Mouse (Mus musculus): ENCODE measurements around the gene Prss36. TPM values are rescaled to one million over a fixed set of nuclear protein-coding genes. Genes with fewer than 3 reads are reported as not detected.

Gene Prss36
- polyA plus RNA-seq (2012; rRNA removed) = 2.6 and 3.3 TPM in 2 replicates

DNA sequence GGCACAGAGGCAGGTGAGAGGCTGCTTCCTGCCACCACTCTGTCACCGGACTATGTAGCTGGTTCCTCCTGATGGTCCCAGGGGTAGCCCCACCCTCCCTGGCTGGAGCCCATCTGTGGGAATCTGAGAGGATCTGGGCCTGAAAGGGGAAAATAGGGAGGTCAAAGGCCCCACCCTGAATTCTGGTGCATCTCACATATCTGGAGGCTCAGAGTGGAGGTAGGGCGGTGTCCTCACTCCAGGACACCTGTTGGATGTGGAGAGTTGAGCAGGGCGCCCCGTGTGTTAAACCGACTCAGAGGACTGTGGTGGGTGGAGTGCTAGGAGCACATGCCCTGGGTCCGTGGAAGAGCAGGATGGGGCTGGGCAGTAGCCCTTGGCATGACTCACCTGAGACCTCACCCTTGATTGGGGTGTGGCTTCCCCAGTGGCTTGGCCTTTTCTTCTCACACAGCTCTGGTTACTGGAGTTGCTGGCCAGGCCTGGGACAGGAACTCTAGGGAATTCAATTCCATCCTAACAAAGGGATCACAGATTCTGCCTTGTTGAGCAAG is at the start of gene Prss36:
Gene Prss36, minus strand, starts transcription at position 256 of the 554 bp plus-strand sequence.
- H3K4me3 ChIP-seq (ENCODE audit: low read depth, low read length) = no peak within 1 kb of the TSS
- WGBS = 41% methylated on average over 6 of the region's 6 CpGs
- no peaks in the 10 kb centered on the region for H3K36me3 ChIP-seq (ENCODE audit: control insufficient read depth, insufficient read depth, low read length)
- H3K27me3 ChIP-seq (ENCODE audit: control insufficient read depth, insufficient read depth, low read length) = no peaks in the 10 kb centered on the region
- 0 out of 2 replicates have a peak within 1 kb of the TSS, but pooled peaks have one; percentile 9 for H3K27ac ChIP-seq (ENCODE audit: insufficient read depth, low read depth, low read length)
- TF ChIP-seq CTCF (IDR thresholded peaks at IDR 0.05; ENCODE audit: extremely low read depth, insufficient read length, insufficient replicate concordance, low read depth, low read length) (0 out of 2 replicates have a peak, but pooled peaks have one; percentile 2), POLR2A (IDR thresholded peaks at IDR 0.05; ENCODE audit: low read depth, low read length) (no peak)
- H3K4me1 ChIP-seq (ENCODE audit: control insufficient read depth, insufficient read depth, insufficient read length, low read length) = peaks cover 17% of the 10 kb centered on the region; the same call in 1 of the 2 replicates

DNA sequence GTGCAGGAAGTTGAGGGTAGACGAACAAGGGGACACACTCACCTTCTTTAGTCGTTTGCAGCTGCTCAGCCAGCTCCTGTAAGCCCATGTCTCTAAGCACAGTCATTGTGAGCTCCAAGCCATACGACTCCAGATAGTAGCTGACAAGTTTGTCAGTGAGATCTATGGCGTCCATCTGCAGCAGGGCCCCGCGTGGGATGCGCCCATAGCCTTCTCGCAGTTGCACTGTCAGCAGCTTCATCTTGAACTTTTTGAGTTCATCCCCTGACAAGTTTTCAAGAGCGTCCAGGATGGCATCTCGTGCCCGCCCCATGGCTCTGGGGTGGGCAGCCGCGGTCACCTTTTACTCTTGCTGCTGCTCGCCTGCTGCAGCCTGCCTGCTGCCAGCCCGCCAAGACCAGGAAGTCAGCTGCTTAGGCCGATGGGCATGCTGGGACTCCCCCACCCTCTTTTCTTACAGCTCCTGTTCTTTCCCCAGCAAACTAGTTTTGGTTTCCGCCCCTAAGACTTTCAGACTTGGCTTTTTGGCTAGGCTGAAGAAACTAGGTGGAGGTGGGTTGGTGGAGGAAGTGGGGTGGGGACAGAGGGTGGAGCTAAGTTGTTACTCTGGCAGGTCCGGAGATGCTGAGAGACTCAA is 46.9 kb upstream of the Prss36 start, which contains the start of gene Pycard:
Gene Pycard, minus strand, starts transcription at position 527 of the 637 bp plus-strand sequence.
- Histone ChIP-seq H3K4me1 (ENCODE audit: control insufficient read depth, insufficient read depth, insufficient read length, low read length) (peaks cover 7% of the 10 kb centered on the region; the same call in 1 of the 2 replicates), H3K4me3 (ENCODE audit: low read depth, low read length) (peak within 1 kb of the TSS; percentile 78), H3K27me3 (ENCODE audit: control insufficient read depth, insufficient read depth, low read length) (no peaks in the 10 kb centered on the region), H3K27ac (ENCODE audit: insufficient read depth, low read depth, low read length) (peak within 1 kb of the TSS; percentile 91), H3K36me3 (ENCODE audit: control insufficient read depth, insufficient read depth, low read length) (peaks cover 22% of the 10 kb centered on the region)
- WGBS = 1% methylated on average over 18 of the region's 18 CpGs
- TF ChIP-seq POLR2A (IDR thresholded peaks at IDR 0.05; ENCODE audit: low read depth, low read length) (peak; percentile 64), CTCF (IDR thresholded peaks at IDR 0.05; ENCODE audit: extremely low read depth, insufficient read length, insufficient replicate concordance, low read depth, low read length) (no peak)

DNA sequence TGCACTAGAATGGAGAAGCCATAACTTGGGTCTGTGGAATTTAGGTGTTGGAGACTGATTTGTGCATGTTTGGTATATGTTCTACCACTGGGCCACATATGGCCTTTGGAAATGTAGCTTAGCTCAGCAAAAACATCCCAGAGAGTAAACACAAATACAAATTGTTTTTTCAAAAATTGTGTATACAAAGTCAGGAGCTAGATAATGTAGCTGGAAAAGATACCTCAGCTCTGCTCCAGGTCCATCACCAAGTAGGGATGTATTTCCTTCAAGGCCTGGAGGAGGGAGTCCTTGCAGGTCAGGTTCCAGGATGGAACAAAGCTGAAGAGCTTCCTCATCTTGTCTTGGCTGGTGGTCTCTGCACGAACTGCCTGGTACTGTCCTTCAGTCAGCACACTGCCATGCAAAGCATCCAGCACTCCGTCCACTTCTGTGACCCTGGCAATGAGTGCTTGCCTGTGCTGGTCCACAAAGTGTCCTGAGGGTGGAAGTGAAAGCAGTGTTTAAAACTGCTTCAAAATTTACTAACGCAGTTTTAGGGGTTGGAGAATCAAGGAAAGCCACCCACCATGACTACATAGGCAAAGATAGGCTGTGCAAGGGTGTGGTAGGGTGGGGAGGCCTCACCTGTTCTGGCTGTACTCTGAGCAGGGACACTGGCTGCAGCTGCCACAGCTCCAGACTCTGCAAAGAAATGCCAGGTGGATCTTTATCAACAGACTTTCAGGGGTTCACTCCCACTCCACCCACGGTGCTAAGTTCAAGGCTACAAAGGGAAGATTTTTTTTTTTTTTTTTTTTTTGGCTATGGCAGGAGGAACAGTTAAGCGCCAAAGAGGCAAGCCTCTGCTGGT is 46.2 kb upstream of the Prss36 start:
- H3K27ac ChIP-seq (ENCODE audit: insufficient read depth, low read depth, low read length) = peak overlapping the region; percentile 91

DNA sequence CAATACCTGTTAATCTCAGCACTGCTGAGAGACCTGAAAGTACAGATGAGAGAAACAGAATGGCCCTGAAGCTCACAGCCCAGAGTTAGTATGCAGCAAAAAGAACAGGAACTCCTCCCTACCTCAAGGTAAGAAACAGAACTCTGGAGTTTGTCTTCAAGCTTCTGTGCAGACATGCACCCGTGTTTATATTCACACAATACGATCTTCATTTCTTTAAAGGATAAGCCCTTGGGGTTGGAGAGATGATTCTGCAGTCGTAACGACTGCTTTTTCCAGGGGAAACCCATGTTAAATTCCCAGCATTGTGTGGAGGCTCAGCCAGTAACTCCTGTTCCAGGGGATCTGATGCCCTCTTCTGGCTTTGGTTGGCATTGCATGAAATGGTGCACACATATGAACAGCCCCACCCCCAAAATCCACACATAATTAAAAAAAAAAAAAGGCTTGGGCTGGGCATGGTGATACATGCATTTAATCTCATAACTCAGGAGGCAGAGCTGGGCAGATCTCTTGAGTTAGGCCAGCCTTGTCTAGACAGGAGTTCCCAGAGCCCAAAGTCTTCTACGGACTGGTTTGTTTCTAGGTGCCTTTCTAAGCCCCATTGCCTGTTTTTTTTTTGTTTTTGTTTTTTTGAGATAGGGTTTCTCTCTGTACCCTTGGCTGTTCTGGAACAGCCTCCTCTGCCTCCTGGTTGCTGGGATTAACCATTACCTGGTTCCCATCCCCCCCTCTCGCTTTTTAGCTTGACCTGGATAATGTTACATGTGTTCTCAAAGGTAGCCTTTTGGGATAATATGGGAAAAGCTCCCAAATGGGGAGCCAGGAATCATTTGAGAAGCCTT is 45.3 kb upstream of the Prss36 start:
- Histone ChIP-seq H3K4me1 (ENCODE audit: control insufficient read depth, insufficient read depth, insufficient read length, low read length) (peaks cover 7% of the 10 kb centered on the region; the same call in 1 of the 2 replicates), H3K27ac (ENCODE audit: insufficient read depth, low read depth, low read length) (peak overlapping the region; percentile 91), H3K27me3 (ENCODE audit: control insufficient read depth, insufficient read depth, low read length) (no peaks in the 10 kb centered on the region), H3K4me3 (ENCODE audit: low read depth, low read length) (no peak overlapping the region; the same call in 1 of the 2 replicates), H3K36me3 (ENCODE audit: control insufficient read depth, insufficient read depth, low read length) (peaks cover 29% of the 10 kb centered on the region)
- WGBS = 18% methylated on average over 6 of the region's 6 CpGs
- TF ChIP-seq POLR2A (IDR thresholded peaks at IDR 0.05; ENCODE audit: low read depth, low read length) = no peak
- peak; percentile 59; the same call in 1 of the 2 replicates for TF ChIP-seq CTCF (IDR thresholded peaks at IDR 0.05; ENCODE audit: extremely low read depth, insufficient read length, insufficient replicate concordance, low read depth, low read length)

More for the DNA sequence above, 46.2 kb upstream of the Prss36 start:
- Histone ChIP-seq H3K4me3 (ENCODE audit: low read depth, low read length) (peak overlapping the region; percentile 78), H3K27me3 (ENCODE audit: control insufficient read depth, insufficient read depth, low read length) (no peaks in the 10 kb centered on the region), H3K4me1 (ENCODE audit: control insufficient read depth, insufficient read depth, insufficient read length, low read length) (peaks cover 7% of the 10 kb centered on the region; the same call in 1 of the 2 replicates), H3K36me3 (ENCODE audit: control insufficient read depth, insufficient read depth, low read length) (peaks cover 23% of the 10 kb centered on the region)
- 7% methylated on average over 5 of the region's 5 CpGs for WGBS
- TF ChIP-seq POLR2A (IDR thresholded peaks at IDR 0.05; ENCODE audit: low read depth, low read length) = peak; percentile 1; the same call in 1 of the 2 replicates
- no peak for TF ChIP-seq CTCF (IDR thresholded peaks at IDR 0.05; ENCODE audit: extremely low read depth, insufficient read length, insufficient replicate concordance, low read depth, low read length)

DNA sequence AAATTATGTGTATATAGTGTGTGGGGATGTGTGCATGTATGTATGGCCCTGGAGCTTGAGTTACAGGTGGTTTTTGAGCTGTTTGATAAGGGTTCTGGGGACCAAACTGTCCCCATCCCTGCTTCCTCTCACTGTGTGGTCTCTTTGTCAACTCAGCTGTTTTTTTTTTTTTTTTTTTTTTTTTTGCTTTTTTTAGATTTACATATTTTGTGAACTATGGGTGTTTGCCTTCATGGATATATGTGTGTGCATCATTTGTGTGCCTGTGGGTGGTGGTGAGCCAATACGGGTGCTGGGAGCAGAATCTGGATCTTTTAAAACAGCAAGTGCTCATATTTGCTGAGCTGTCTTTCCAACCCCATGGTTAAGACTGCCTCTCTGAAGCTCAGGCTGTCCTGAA is 42.4 kb upstream of the Prss36 start:
- WGBS = 58% methylated on average over 1 of the region's 1 CpGs
- H3K36me3 ChIP-seq (ENCODE audit: control insufficient read depth, insufficient read depth, low read length) = peaks cover 47% of the 10 kb centered on the region
- H3K27ac ChIP-seq (ENCODE audit: insufficient read depth, low read depth, low read length) = no peak overlapping the region
- no peaks in the 10 kb centered on the region for H3K27me3 ChIP-seq (ENCODE audit: control insufficient read depth, insufficient read depth, low read length)
- peaks cover 2% of the 10 kb centered on the region; the same call in 1 of the 2 replicates for H3K4me1 ChIP-seq (ENCODE audit: control insufficient read depth, insufficient read depth, insufficient read length, low read length)
- H3K4me3 ChIP-seq (ENCODE audit: low read depth, low read length) = no peak overlapping the region
- TF ChIP-seq CTCF (IDR thresholded peaks at IDR 0.05; ENCODE audit: extremely low read depth, insufficient read length, insufficient replicate concordance, low read depth, low read length) (no peak), POLR2A (IDR thresholded peaks at IDR 0.05; ENCODE audit: low read depth, low read length) (no peak)

DNA sequence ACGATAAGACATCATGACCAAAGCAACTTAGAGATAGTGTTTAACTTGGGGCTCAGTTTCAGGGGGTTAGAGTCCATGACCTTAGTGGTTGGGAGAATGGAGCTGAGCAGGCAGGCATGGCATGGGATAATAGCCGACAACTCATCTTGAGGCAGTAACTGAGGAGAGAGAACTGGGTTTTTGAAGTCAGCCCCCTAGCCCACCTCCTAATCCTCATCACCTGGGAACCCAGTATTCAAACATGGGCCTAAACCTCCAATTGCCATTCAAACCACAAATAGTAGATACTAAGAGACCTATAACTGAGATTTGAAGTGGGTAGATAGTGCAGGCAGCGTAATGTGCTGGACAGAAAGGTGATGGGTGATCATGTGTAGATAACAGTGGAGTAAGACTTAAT is 34.1 kb upstream of the Prss36 start:
- Histone ChIP-seq H3K4me3 (ENCODE audit: low read depth, low read length) (no peak overlapping the region), H3K4me1 (ENCODE audit: control insufficient read depth, insufficient read depth, insufficient read length, low read length) (no peaks in the 10 kb centered on the region), H3K27me3 (ENCODE audit: control insufficient read depth, insufficient read depth, low read length) (no peaks in the 10 kb centered on the region), H3K27ac (ENCODE audit: insufficient read depth, low read depth, low read length) (no peak overlapping the region), H3K36me3 (ENCODE audit: control insufficient read depth, insufficient read depth, low read length) (peaks cover 84% of the 10 kb centered on the region)
- 84% methylated on average over 3 of the region's 3 CpGs for WGBS
- TF ChIP-seq POLR2A (IDR thresholded peaks at IDR 0.05; ENCODE audit: low read depth, low read length) (no peak), CTCF (IDR thresholded peaks at IDR 0.05; ENCODE audit: extremely low read depth, insufficient read length, insufficient replicate concordance, low read depth, low read length) (no peak)
